Mouse (Mus musculus): ENCODE results near the gene Slc34a3.

Gene Slc34a3

GRCm38 (mm10) chr2:25255284-25255779, 21.2 kb upstream of the Slc34a3 start, which contains the start of gene Tmem203:
Gene Tmem203, plus strand, starts transcription at chr2:25255439.
- peak; percentile 83 for DNase-seq (ENCODE audit: extremely low read depth, insufficient read length, low spot score)

- no peak for DNase-seq (ENCODE audit: extremely low read depth, insufficient read length, low spot score)
These were observed 18.2 kb upstream of the Slc34a3 start for GRCm38 (mm10) chr2:25252331-25252730.

GRCm38 (mm10) chr2:25246183-25247072, 12.3 kb upstream of the Slc34a3 start, which contains the start of gene AL732309.1:
Gene AL732309.1, minus strand, starts transcription at chr2:25246863.
- no peak for DNase-seq (ENCODE audit: extremely low read depth, insufficient read length, low spot score)

- DNase-seq (ENCODE audit: extremely low read depth, insufficient read length, low spot score), result no peak
These were observed 10.0 kb upstream of the Slc34a3 start for GRCm38 (mm10) chr2:25244144-25244543.

GRCm38 (mm10) chr2:25243342-25243741, 9.2 kb upstream of the Slc34a3 start:
- no peak for DNase-seq (ENCODE audit: extremely low read depth, insufficient read length, low spot score)

- DNase-seq (ENCODE audit: extremely low read depth, insufficient read length, low spot score), result no peak
These were observed 7.9 kb upstream of the Slc34a3 start, which contains the start of the genes Rnf208 and Cysrt1 for GRCm38 (mm10) chr2:25242101-25242506. Gene Rnf208, plus strand, starts transcription at chr2:25242255. Gene Cysrt1, minus strand, starts transcription at chr2:25242452.

- no peak for DNase-seq (ENCODE audit: extremely low read depth, insufficient read length, low spot score)
These were observed 7.2 kb upstream of the Slc34a3 start for GRCm38 (mm10) chr2:25241438-25241775.

- DNase-seq (ENCODE audit: extremely low read depth, insufficient read length, low spot score), result no peak
These were observed 6.7 kb upstream of the Slc34a3 start for GRCm38 (mm10) chr2:25240723-25241437.

- DNase-seq (ENCODE audit: extremely low read depth, insufficient read length, low spot score), result no peak
These were observed 6.1 kb upstream of the Slc34a3 start for GRCm38 (mm10) chr2:25240310-25240709.

GRCm38 (mm10) chr2:25239766-25240165, 5.6 kb upstream of the Slc34a3 start:
- DNase-seq (ENCODE audit: extremely low read depth, insufficient read length, low spot score), result no peak

- DNase-seq (ENCODE audit: extremely low read depth, insufficient read length, low spot score), result no peak
These were observed 3.9 kb upstream of the Slc34a3 start for GRCm38 (mm10) chr2:25238106-25238505.

- no peak for DNase-seq (ENCODE audit: extremely low read depth, insufficient read length, low spot score)
These were observed 3.4 kb upstream of the Slc34a3 start for GRCm38 (mm10) chr2:25237522-25237921.

GRCm38 (mm10) chr2:25236614-25237013, 2.5 kb upstream of the Slc34a3 start, which contains the start of gene Rnf224:
Gene Rnf224, minus strand, starts transcription at chr2:25236787.
- DNase-seq (ENCODE audit: extremely low read depth, insufficient read length, low spot score), result no peak

- DNase-seq (ENCODE audit: extremely low read depth, insufficient read length, low spot score), result no peak
These were observed 522 bp upstream of the Slc34a3 start for GRCm38 (mm10) chr2:25234551-25235220.

GRCm38 (mm10) chr2:25233421-25233820, 743 bp downstream of the Slc34a3 start:
- DNase-seq (ENCODE audit: extremely low read depth, insufficient read length, low spot score), result no peak

GRCm38 (mm10) chr2:25231038-25231437, 3.1 kb downstream of the Slc34a3 start:
- no peak for DNase-seq (ENCODE audit: extremely low read depth, insufficient read length, low spot score)

GRCm38 (mm10) chr2:25230581-25230980, 3.6 kb downstream of the Slc34a3 start:
- DNase-seq (ENCODE audit: extremely low read depth, insufficient read length, low spot score), result no peak

GRCm38 (mm10) chr2:25229582-25229981, 4.6 kb downstream of the Slc34a3 start:
- DNase-seq (ENCODE audit: extremely low read depth, insufficient read length, low spot score), result no peak

- no peak for DNase-seq (ENCODE audit: extremely low read depth, insufficient read length, low spot score)
These were observed 5.1 kb downstream of the Slc34a3 start for GRCm38 (mm10) chr2:25228995-25229530.

GRCm38 (mm10) chr2:25228431-25228889, 5.7 kb downstream of the Slc34a3 start:
- DNase-seq (ENCODE audit: extremely low read depth, insufficient read length, low spot score), result peak; percentile 78
